Mouse (Mus musculus): ENCODE measurements around the gene Islr.

DNA sequence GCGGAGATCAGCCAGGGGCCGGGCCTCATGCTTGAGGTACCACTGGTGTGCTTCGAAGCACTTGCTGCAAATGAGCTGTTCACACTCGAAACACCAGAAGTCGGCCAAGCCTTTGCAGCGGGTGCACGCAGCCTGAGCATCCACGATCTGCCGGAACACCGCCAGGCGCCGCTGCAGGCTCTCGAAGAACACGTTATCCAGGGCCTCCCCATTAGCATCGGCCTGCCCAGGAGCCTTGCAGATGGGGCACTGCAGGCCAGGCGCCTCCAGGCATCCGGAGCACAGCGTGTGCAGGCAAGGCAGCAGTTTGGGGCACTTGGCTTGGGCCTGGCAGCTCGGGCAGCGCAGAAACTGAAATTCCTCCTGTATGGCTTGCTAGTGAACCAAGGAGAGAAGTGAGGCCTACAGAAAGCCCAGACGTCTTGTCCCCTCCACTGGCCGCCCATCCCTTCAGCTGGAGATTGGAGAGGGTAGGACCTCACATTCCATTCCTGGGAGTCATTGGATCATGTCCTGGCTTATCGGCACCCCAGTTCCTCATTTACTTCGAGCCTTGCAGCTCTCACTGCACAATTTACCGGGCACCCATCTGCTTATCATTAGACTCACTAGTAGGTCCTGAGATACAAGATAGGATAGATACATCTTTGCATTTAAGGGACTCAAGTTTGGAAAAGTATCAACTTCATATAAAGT lies 43.1 kb upstream of the Islr start:
- TF ChIP-seq POLR2A (IDR thresholded peaks at IDR 0.05; ENCODE audit: low read depth, low read length) (peak; percentile 7; the same call in 1 of the 2 replicates), CTCF (IDR thresholded peaks at IDR 0.05; ENCODE audit: extremely low read depth, insufficient read depth, insufficient read length, insufficient replicate concordance) (peak; percentile 80; the same call in 1 of the 2 replicates)
